Mouse (Mus musculus) left cerebral cortex, adult 11 months (tissue): ENCODE data around the gene Celf2.
A peak's percentile ranks its signal among the peaks of the same experiment; 100 is the strongest.

Experiments
- DNase-seq: peaks from one replicate; pipeline ENCODE4 v3.0.0; 2022; ENCODE audit warnings: low spot score

The Celf2 gene

GRCm38 (mm10) chr2:7392500-7392899 is 116.9 kb downstream of the Celf2 start:
- DNase-seq: no peak

- no peak for DNase-seq
Observed at GRCm38 (mm10) chr2:7389264-7389663, 120.1 kb downstream of the Celf2 start.

- no peak for DNase-seq
Observed at GRCm38 (mm10) chr2:7378736-7379135, 130.6 kb downstream of the Celf2 start.

- DNase-seq: no peak
Observed at GRCm38 (mm10) chr2:7377878-7378277, 131.5 kb downstream of the Celf2 start.

GRCm38 (mm10) chr2:7367738-7368137 is 141.6 kb downstream of the Celf2 start:
- DNase-seq: no peak

GRCm38 (mm10) chr2:7359557-7359956 is 149.8 kb downstream of the Celf2 start:
- DNase-seq: no peak

GRCm38 (mm10) chr2:7358816-7359215 is 150.5 kb downstream of the Celf2 start:
- no peak for DNase-seq

- no peak for DNase-seq
Observed at GRCm38 (mm10) chr2:7351234-7351633, 158.1 kb downstream of the Celf2 start.

GRCm38 (mm10) chr2:7346703-7347461 is 162.5 kb downstream of the Celf2 start:
- DNase-seq: peak; percentile 19

- no peak for DNase-seq
Observed at GRCm38 (mm10) chr2:7344951-7345350, 164.4 kb downstream of the Celf2 start.

GRCm38 (mm10) chr2:7342911-7343478 is 166.4 kb downstream of the Celf2 start:
- no peak for DNase-seq

- no peak for DNase-seq
Observed at GRCm38 (mm10) chr2:7334846-7335245, 174.5 kb downstream of the Celf2 start.

- DNase-seq: no peak
Observed at GRCm38 (mm10) chr2:7328018-7328899, 181.1 kb downstream of the Celf2 start.

GRCm38 (mm10) chr2:7319760-7320159 is 189.6 kb downstream of the Celf2 start:
- DNase-seq: no peak

- no peak for DNase-seq
Observed at GRCm38 (mm10) chr2:7311776-7312175, 197.6 kb downstream of the Celf2 start.

GRCm38 (mm10) chr2:7310840-7311182 is 198.6 kb downstream of the Celf2 start:
- no peak for DNase-seq

- peak; percentile 49 for DNase-seq
Observed at GRCm38 (mm10) chr2:7310129-7310839, 199.1 kb downstream of the Celf2 start.

- DNase-seq: no peak
Observed at GRCm38 (mm10) chr2:7309324-7309723, 200.0 kb downstream of the Celf2 start.

GRCm38 (mm10) chr2:7308731-7309130 is 200.6 kb downstream of the Celf2 start:
- DNase-seq: no peak

- DNase-seq: no peak
Observed at GRCm38 (mm10) chr2:7287434-7287833, 221.9 kb downstream of the Celf2 start.

- no peak for DNase-seq
Observed at GRCm38 (mm10) chr2:7273214-7273613, 236.1 kb downstream of the Celf2 start.

- DNase-seq: peak; percentile 85
Observed at GRCm38 (mm10) chr2:7270051-7270450, 239.3 kb downstream of the Celf2 start.
